Mouse (Mus musculus): ENCODE measurements around the gene 1700008P02Rik. TPM values are rescaled to one million over a fixed set of nuclear protein-coding genes. Genes with fewer than 3 reads are reported as not detected.

The 1700008P02Rik gene
- not detected in 2 replicates for polyA plus RNA-seq (2015; fragmentation: Nextera tagmentation; extraction: Ambion mirVana)

DNA sequence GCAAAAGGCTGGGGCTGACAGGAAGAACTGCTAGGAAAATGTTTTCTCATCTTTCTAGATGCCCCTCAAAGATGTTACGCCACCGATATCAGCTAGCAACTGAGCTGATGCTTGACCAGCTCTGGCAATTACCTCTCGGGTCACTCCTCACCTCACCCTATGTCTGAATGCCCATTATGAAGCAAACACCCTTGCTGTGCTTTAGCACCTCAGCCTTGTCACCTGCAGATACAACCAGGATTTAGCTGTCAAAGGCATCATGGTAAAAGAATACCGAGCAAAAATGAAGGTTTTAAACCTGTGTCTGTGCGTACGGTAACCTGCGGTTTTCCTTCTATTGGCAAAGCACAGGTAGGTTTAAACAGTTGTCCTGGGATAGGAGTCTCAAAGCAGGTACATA, at the start of gene 1700008P02Rik:
Gene 1700008P02Rik (minus strand): TSS at position 101 of the 400 bp plus-strand sequence.

Measured in adrenal gland, postnatal 0 days (tissue).